Mouse (Mus musculus) erythroblast, embryonic 14.5 days (primary cell): Measurements from ENCODE around the gene Polr1d. TPM values are rescaled to one million over a fixed set of nuclear protein-coding genes. Genes with fewer than 3 reads are reported as not detected.

Experiments
- H3K27me3 ChIP-seq: 2 replicates; pipeline ENCODE4 v1.6.1; 2012; ENCODE audit warnings: inconsistent platforms; ENCODE audit not compliant: control insufficient read depth
- H3K36me3 ChIP-seq: 2 replicates; pipeline ENCODE4 v1.6.1; 2012; ENCODE audit warnings: mild to moderate bottlenecking, inconsistent platforms; ENCODE audit not compliant: control insufficient read depth
- H3K4me1 ChIP-seq: 2 replicates; pipeline ENCODE4 v1.6.1; 2012; ENCODE audit warnings: inconsistent platforms; ENCODE audit not compliant: control insufficient read depth
- H3K4me3 ChIP-seq: replicated peaks from 2 replicates; pipeline ENCODE3; 2012; ENCODE audit warnings: moderate library complexity, mild to moderate bottlenecking, inconsistent platforms
- H3K9me3 ChIP-seq: 2 replicates; pipeline ENCODE4 v1.6.1; 2012; ENCODE audit warnings: low read length, inconsistent platforms, mixed read lengths; ENCODE audit not compliant: control insufficient read depth
- GATA1 ChIP-seq: IDR thresholded peaks from 2 replicates; pipeline ENCODE4 v1.6.1; 2012; ENCODE audit warnings: low read length, inconsistent platforms, mixed read lengths
- TAL1 ChIP-seq: IDR thresholded peaks from 3 replicates; pipeline ENCODE4 v1.6.1; 2012; ENCODE audit warnings: low read length, inconsistent platforms, mixed read lengths
- polyA plus RNA-seq: library from polyadenylated mRNA; stranded (reverse); fragments of >175 nt; gene quantifications from 2 replicates; pipeline ENCODE4 v1.2.3, GENCODE M21; 2012

Gene Polr1d
- polyA plus RNA-seq, 1 experiment, result 6.5 TPM

GRCm38 (mm10) chr5:147098667-147099066 is 21.8 kb downstream of the Polr1d start:
- H3K9me3 ChIP-seq, result no peaks in the 10 kb centered on the region
- no peak for TF ChIP-seq TAL1
- no peak for TF ChIP-seq GATA1
- H3K27me3 ChIP-seq, result no peaks in the 10 kb centered on the region
- H3K4me3 ChIP-seq, result no peak overlapping the region
- peaks cover 43% of the 10 kb centered on the region for H3K36me3 ChIP-seq
- H3K4me1 ChIP-seq, result no peaks in the 10 kb centered on the region

- H3K36me3 ChIP-seq, result peaks cover 53% of the 10 kb centered on the region
- no peaks in the 10 kb centered on the region for H3K9me3 ChIP-seq
- no peaks in the 10 kb centered on the region for H3K4me1 ChIP-seq
- TF ChIP-seq TAL1, result no peak
- TF ChIP-seq GATA1, result no peak
- H3K27me3 ChIP-seq, result no peaks in the 10 kb centered on the region
- H3K4me3 ChIP-seq, result no peak overlapping the region
Observed at GRCm38 (mm10) chr5:147100180-147100579, 23.3 kb downstream of the Polr1d start.

GRCm38 (mm10) chr5:147102295-147102694 is 25.4 kb downstream of the Polr1d start:
- Histone ChIP-seq H3K27me3 (no peaks in the 10 kb centered on the region), H3K36me3 (peaks cover 58% of the 10 kb centered on the region), H3K4me3 (no peak overlapping the region), H3K9me3 (no peaks in the 10 kb centered on the region), H3K4me1 (no peaks in the 10 kb centered on the region)
- TF ChIP-seq TAL1, result no peak
- TF ChIP-seq GATA1, result no peak

GRCm38 (mm10) chr5:147107276-147107675 is 30.4 kb downstream of the Polr1d start:
- Histone ChIP-seq H3K27me3 (no peaks in the 10 kb centered on the region), H3K36me3 (peaks cover 68% of the 10 kb centered on the region), H3K4me3 (no peak overlapping the region), H3K4me1 (no peaks in the 10 kb centered on the region), H3K9me3 (peaks cover 21% of the 10 kb centered on the region)
- no peak for TF ChIP-seq TAL1
- TF ChIP-seq GATA1, result no peak

GRCm38 (mm10) chr5:147108861-147109591 is 32.2 kb downstream of the Polr1d start:
- no peak overlapping the region for H3K4me3 ChIP-seq
- no peaks in the 10 kb centered on the region for H3K4me1 ChIP-seq
- peaks cover 65% of the 10 kb centered on the region for H3K36me3 ChIP-seq
- H3K27me3 ChIP-seq, result no peaks in the 10 kb centered on the region
- TF ChIP-seq GATA1, result no peak
- TF ChIP-seq TAL1, result no peak
- H3K9me3 ChIP-seq, result peaks cover 32% of the 10 kb centered on the region

- H3K27me3 ChIP-seq, result no peaks in the 10 kb centered on the region
- no peak for TF ChIP-seq GATA1
- no peak for TF ChIP-seq TAL1
- H3K4me3 ChIP-seq, result no peak overlapping the region
- H3K4me1 ChIP-seq, result no peaks in the 10 kb centered on the region
- H3K36me3 ChIP-seq, result peaks cover 28% of the 10 kb centered on the region
- peaks cover 38% of the 10 kb centered on the region for H3K9me3 ChIP-seq
Observed at GRCm38 (mm10) chr5:147114738-147115137, 37.9 kb downstream of the Polr1d start.

GRCm38 (mm10) chr5:147115631-147116030 is 38.8 kb downstream of the Polr1d start:
- Histone ChIP-seq H3K27me3 (no peaks in the 10 kb centered on the region), H3K36me3 (peaks cover 21% of the 10 kb centered on the region), H3K9me3 (peaks cover 31% of the 10 kb centered on the region), H3K4me1 (no peaks in the 10 kb centered on the region), H3K4me3 (no peak overlapping the region)
- TF ChIP-seq GATA1, result no peak
- TF ChIP-seq TAL1, result no peak

GRCm38 (mm10) chr5:147117027-147117426 is 40.2 kb downstream of the Polr1d start:
- Histone ChIP-seq H3K4me1 (no peaks in the 10 kb centered on the region), H3K4me3 (no peak overlapping the region), H3K27me3 (no peaks in the 10 kb centered on the region), H3K9me3 (peaks cover 28% of the 10 kb centered on the region), H3K36me3 (peaks cover 12% of the 10 kb centered on the region)
- TF ChIP-seq TAL1 (no peak), GATA1 (no peak)

- no peak overlapping the region for H3K4me3 ChIP-seq
- H3K9me3 ChIP-seq, result peaks cover 5% of the 10 kb centered on the region
- TF ChIP-seq GATA1, result no peak
- TF ChIP-seq TAL1, result no peak
- H3K4me1 ChIP-seq, result peaks cover 4% of the 10 kb centered on the region; the same call in 1 of the 2 replicates
- no peaks in the 10 kb centered on the region for H3K27me3 ChIP-seq
- H3K36me3 ChIP-seq, result no peaks in the 10 kb centered on the region
Observed at GRCm38 (mm10) chr5:147121146-147121545, 44.3 kb downstream of the Polr1d start.

- TF ChIP-seq GATA1 (no peak), TAL1 (no peak)
- Histone ChIP-seq H3K36me3 (no peaks in the 10 kb centered on the region), H3K4me1 (peaks cover 4% of the 10 kb centered on the region; the same call in 1 of the 2 replicates), H3K9me3 (peaks cover 3% of the 10 kb centered on the region), H3K27me3 (no peaks in the 10 kb centered on the region), H3K4me3 (no peak overlapping the region)
Observed at GRCm38 (mm10) chr5:147124794-147125193, 47.9 kb downstream of the Polr1d start.
